Mouse (Mus musculus): Measurements from ENCODE around the gene Fat3.
A peak's percentile ranks its signal among the peaks of the same experiment; 100 is the strongest.

Gene Fat3

DNA sequence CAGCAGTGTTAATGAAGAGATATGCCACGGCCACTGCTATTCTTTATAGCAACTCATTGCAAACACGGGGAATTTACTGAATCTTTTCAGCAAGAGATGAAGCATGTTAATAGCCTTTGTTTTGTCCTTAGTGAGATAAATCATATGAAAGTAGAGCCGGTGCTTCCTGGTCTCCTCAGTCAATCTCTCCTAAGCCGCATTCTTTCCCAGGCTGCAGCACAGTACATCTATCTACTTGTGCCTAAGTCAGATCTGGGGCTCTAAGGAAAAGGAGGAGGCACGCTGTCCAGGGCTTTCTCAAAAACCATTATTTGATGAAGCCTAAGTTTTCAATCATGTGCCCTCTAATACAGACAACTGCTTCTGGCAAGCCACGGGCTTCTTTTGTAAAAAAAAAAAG lies 361.8 kb downstream of the Fat3 start:
- DNase-seq (ENCODE audit: low spot score in 2 of 2), result no peak

DNA sequence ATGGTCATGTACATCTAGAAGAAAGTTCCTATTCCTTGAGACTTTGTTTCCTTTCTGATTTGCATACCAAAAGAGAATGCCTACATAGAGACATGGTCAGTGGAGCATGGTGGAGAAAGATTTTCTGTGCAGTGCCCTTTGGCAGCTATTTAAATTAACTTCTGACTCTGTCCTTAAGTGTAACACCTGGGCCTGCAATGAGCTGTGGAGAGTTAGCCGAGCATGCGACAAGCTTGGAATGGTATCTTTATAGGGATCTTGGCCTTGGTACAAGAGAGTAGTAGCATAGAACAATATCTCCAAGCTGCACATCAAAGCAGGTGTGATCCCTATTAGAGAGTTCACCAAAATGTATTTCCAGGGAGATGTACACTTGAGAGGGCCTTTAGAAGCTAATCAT lies 368.0 kb downstream of the Fat3 start:
- no peak for DNase-seq (ENCODE audit: low spot score in 2 of 2)

DNA sequence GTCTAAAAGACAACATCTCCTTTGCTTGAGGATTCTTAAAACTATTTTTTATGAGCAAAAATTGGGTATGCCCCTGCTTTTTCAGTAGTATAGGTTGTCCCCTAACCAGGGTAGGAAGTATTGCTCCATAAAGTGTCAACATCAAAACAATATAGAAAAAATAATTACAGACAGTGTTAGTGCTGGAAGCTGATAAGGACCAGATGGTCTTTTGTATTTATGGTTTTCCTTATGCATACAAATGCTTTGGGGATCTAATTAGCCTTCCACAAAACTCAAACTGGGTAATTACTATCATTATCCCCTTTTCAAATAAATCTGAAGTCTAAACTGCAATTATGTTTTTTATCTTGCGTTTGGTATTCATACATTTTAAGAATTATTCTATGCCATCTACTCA lies 368.5 kb downstream of the Fat3 start:
- no peak for DNase-seq (ENCODE audit: low spot score in 2 of 2)

DNA sequence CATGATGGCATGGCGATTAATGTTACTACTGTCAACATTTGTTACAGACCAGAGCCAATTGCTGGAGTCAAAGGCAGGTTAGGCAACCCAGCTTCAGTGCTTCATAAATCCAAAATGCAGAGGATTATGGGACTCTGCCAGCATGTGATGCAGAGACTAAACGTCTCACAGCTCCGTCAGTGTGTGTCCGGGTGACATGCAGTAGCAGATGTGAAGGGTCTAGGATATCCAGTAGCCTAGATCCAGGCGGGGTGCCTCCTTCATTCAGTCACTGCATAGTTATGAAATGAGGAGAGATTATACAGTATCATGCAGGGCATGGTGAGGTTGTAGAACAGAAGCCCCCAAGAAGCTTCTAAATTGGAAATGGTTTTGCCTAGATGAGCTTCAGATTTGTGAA lies 379.3 kb downstream of the Fat3 start:
- DNase-seq (ENCODE audit: low spot score in 2 of 2), result no peak

- peak in 1 of 2 experiments; percentile 8 for DNase-seq (ENCODE audit: low spot score in 2 of 2)
Observed at GRCm38 (mm10) chr9:16114821-16115485, 386.1 kb downstream of the Fat3 start.

- DNase-seq (ENCODE audit: low spot score in 2 of 2), result peak; percentile 74 to 87
Observed at GRCm38 (mm10) chr9:16113936-16114642, 387.0 kb downstream of the Fat3 start.

DNA sequence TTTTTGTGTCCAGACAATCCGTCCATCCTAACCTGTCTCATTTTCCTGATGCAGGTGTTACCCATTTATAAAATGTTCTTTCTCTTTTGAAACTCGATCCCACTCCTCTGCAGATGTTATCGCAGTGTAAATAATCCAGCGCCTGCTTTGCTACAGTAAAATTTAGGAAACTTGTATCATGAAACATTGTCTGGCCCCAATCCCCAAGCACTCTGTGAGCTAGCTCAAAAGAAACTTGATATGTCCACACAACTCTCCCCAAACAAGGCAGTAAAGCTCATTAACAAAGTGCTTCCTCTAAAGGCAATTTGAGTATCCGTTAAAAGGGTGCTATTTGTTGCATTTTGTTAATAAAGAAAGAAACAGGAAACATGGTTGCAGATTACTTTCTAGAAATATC lies 393.2 kb downstream of the Fat3 start:
- no peak for DNase-seq (ENCODE audit: low spot score in 2 of 2)

GRCm38 (mm10) chr9:16107386-16107785 lies 393.7 kb downstream of the Fat3 start:
- DNase-seq (ENCODE audit: low spot score in 2 of 2), result no peak

GRCm38 (mm10) chr9:16098553-16098952 lies 402.5 kb downstream of the Fat3 start:
- no peak for DNase-seq (ENCODE audit: low spot score in 2 of 2)

GRCm38 (mm10) chr9:16093047-16093668 lies 407.9 kb downstream of the Fat3 start:
- no peak for DNase-seq (ENCODE audit: low spot score in 2 of 2)

DNA sequence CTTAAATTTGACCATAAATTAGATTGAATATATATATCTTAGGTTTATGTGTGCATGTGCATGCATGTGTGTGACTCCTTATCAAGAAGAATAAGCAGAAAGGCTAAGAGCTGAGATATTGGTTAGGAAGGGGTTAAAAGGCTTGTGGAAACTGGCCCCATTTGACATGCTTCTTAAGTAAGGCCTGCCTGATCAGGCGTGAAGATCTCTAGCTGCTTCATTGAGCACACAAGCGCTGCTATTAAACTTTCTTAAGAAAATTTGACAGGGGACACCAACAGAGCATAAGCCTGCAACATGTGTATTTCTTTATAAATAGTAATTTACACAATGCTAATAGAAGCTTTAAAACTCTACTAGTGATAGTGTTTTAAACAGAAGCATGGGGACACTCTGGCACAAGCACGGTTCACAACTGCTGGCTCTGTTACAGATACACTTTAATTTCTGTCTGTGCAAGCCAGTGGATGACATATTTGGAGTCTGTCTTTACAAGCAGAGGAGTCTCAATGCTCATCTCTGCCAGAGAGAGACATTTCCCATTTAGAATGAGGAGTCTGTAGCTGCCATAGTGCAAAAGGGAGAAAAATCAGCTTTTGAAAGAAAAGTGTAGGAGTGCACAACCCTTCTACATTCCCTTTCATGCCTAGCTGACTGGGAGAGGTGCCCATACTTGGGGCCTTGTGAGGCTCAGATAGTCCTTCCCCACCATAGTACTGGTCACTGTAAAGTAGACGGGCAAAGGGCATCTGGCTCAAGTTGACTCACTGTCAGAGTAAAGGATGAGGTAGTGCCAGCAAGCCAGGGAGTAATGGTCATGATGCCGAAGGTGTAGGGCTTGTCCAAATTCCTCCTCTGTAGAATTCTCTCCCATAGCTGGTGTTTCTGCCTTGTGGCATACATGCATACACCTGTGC lies 408.8 kb downstream of the Fat3 start:
- DNase-seq (ENCODE audit: low spot score in 2 of 2), result no peak

DNA sequence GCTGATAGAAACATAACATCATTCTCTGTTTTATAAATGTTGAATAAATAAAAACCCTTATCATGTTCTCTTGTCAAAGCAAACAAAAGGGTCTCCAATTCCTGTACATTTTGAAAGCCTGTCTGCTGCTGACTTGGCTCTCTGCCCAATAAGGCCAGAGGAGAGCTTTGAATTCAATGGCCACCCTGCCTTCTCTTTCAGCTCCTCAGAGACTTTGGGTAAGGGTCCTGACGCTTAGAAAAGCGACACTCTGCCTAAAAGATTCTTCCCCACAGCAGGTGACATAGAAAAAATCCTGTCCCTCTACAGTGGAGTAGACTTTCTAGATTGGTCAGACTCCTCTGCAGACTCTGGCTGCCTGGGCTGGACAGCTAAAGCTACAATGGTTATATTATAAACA lies 421.8 kb downstream of the Fat3 start:
- DNase-seq (ENCODE audit: low spot score in 2 of 2), result no peak

DNA sequence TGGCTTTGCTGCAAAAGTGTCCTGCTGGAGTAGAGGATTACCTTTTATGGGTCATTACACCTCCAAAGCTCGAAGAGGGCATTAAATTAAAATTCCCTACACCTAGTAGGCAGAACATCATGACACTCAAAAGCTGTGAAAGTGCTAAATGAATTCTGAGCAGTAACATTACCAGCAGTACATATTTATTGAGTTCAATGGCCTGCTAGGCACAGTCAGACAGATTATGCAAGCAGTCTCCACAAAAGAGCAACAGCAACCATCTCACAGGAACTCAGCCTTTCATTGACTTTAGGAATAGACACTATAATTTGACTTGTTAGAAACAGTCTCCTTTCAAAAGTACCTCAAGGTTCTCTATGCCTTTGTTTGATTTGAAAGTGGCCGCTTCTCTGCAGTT lies 426.4 kb downstream of the Fat3 start:
- DNase-seq (ENCODE audit: low spot score in 2 of 2), result no peak

GRCm38 (mm10) chr9:16074116-16074515 lies 427.0 kb downstream of the Fat3 start:
- no peak for DNase-seq (ENCODE audit: low spot score in 2 of 2)

- no peak for DNase-seq (ENCODE audit: low spot score in 2 of 2)
Observed at GRCm38 (mm10) chr9:16063447-16063846, 437.6 kb downstream of the Fat3 start.

- DNase-seq (ENCODE audit: low spot score in 2 of 2), result no peak
Observed at GRCm38 (mm10) chr9:16062472-16062871, 438.6 kb downstream of the Fat3 start.

- no peak for DNase-seq (ENCODE audit: low spot score in 2 of 2)
Observed at GRCm38 (mm10) chr9:16046686-16047085, 454.4 kb downstream of the Fat3 start.

DNA sequence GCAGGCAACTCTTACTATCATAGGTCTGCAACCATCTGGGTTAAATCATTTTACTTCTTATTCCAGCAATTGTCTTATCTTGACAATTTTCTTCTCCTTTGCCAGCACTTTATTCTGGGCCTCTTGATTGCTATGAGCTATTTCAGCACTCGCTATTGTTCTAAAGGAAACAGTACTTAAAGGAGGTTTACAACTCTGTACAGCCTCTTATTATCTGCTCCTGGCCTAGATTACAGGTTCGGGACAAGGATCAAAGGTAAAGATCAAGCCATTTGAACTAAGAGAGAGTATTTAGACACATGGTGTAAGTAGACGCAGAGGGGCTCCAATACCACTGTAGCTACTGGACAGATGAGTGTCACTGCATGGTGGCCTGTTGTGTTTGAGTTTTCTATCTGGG lies 463.7 kb downstream of the Fat3 start:
- no peak for DNase-seq (ENCODE audit: low spot score in 2 of 2)

DNA sequence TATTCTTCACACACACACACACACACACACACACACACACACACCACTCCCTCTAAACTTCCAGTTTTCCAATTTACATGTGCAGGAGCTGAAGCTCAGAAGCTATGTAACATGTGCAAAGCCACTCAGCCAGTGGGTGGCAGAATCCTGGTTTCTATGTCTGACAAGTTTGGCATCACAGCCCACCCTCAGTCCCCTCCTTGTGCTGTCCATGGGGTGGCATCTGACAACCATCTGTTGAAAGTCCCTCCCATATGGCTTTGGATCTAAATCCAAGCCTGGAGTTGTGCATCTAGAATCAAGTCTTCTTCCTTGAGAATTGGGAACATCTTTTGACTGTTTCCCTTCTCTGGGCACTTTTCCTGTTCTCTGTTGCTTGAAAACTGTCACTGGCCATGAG lies 464.7 kb downstream of the Fat3 start:
- peak in 1 of 2 experiments; percentile 49 for DNase-seq (ENCODE audit: low spot score in 2 of 2)

DNA sequence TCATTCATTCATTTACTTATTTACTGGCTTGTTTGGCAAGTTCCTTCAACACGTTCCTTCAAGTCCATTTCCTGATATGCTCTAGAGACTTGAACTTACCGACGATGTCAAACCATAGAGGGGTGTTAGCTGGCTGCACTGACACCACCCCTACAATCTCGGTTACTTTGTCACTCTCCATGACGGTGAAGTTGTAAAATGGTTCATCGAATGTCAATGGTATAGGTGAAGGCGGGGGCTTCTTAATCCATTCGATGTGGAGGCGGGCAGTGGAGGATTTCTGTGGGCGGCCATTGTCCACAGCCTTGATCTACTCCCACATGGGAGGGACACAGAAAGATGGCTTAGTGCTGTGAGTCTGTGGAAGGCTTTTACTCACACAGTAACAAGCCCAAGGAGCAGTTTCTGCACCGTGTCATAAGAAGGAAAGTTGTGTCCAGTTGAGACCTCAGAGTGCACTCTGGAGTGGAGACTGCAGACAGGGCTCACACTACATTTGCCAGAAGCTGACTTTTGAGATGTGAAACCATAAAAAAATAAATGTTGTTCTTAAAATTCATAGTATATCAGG lies 471.3 kb downstream of the Fat3 start:
- no peak for DNase-seq (ENCODE audit: low spot score in 2 of 2)

- DNase-seq (ENCODE audit: low spot score in 2 of 2), result no peak
Observed at GRCm38 (mm10) chr9:16029066-16029465, 472.0 kb downstream of the Fat3 start.

All from right cerebral cortex, adult 2 months (tissue).